Comparison of ENCODE assay signal across 16 mouse cellular contexts in genomic region chr5:76837018-76837417, GRCm38 (mm10).
DNase-seq lines count a peak whose midpoint lies in the region; ATAC-seq and TF ChIP-seq lines count a peak whose summit lies in the region.
"Had no signal": no experiment of that assay in that cellular context is flagged by ENCODE, and none has a peak within 500 bp of the region (broad histone marks: within the 10 kb centered on the region; RNA-seq: fewer than 3 reads in every experiment).

No protein-coding gene starts in this region.

- no peak overlapping the region for H3K9ac ChIP-seq in embryonic facial prominence, embryonic 13.5 days
- no peak overlapping the region for H3K9ac ChIP-seq in neural tube, embryonic 15.5 days (replicated peaks)

- no peak for ATAC-seq in embryonic facial prominence, embryonic 13.5 days (ENCODE audit: insufficient number of reproducible peaks, insufficient read depth, low FRiP score, low TSS enrichment, low read depth)
- ATAC-seq in neural tube, embryonic 15.5 days (ENCODE audit: low FRiP score) = peak; percentile 37; the same call in 1 of the 2 replicates
- ATAC-seq: CD4-positive, CD25-positive, alpha-beta regulatory T cell, adult 4 months; hindbrain, postnatal 0 days had no signal

- H3K36me3 ChIP-seq in embryonic facial prominence, embryonic 13.5 days = no peaks in the 10 kb centered on the region
- H3K36me3 ChIP-seq in embryonic facial prominence, embryonic 10.5 days (replicated peaks) = peaks cover 16% of the 10 kb centered on the region; the same call in 1 of the 2 replicates
- H3K36me3 ChIP-seq in neural tube, embryonic 15.5 days = no peaks in the 10 kb centered on the region

- no peak for TF ChIP-seq CTCF in left cerebral cortex, adult 2 months (IDR thresholded peaks at IDR 0.05)

- 0 out of 2 replicates have a peak overlapping the region, but pooled peaks have one; percentile 7 for H3K4me2 ChIP-seq in embryonic facial prominence, embryonic 13.5 days
- H3K4me2 ChIP-seq in neural tube, embryonic 15.5 days = no peak overlapping the region

- no peak overlapping the region for H3K4me3 ChIP-seq in embryonic facial prominence, embryonic 13.5 days
- no peak overlapping the region for H3K4me3 ChIP-seq in embryonic facial prominence, embryonic 10.5 days
- H3K4me3 ChIP-seq in left cerebral cortex, adult 2 months = peak overlapping the region; percentile 23; the same call in 1 of the 2 replicates
- no peak overlapping the region for H3K4me3 ChIP-seq in neural tube, embryonic 15.5 days (replicated peaks)
- H3K4me3 ChIP-seq: gastrocnemius, adult 2 months had no signal

- no peak overlapping the region for H3K27ac ChIP-seq in embryonic facial prominence, embryonic 13.5 days
- H3K27ac ChIP-seq in embryonic facial prominence, embryonic 10.5 days (replicated peaks) = no peak overlapping the region
- H3K27ac ChIP-seq in left cerebral cortex, adult 2 months = no peak overlapping the region
- H3K27ac ChIP-seq in neural tube, embryonic 15.5 days (replicated peaks) = peak overlapping the region; percentile 48; the same call in 1 of the 2 replicates
- H3K27ac ChIP-seq: gastrocnemius, adult 2 months; hindbrain, postnatal 0 days; stomach, postnatal 0 days had no signal

- H3K27me3 ChIP-seq in embryonic facial prominence, embryonic 13.5 days = no peaks in the 10 kb centered on the region
- H3K27me3 ChIP-seq in embryonic facial prominence, embryonic 10.5 days (replicated peaks; ENCODE audit: low read depth, poor library complexity, severe bottlenecking) = no peaks in the 10 kb centered on the region
- no peaks in the 10 kb centered on the region for H3K27me3 ChIP-seq in neural tube, embryonic 15.5 days (replicated peaks)

- intact Hi-C loops in left cerebral cortex, adult 2 months (cut with DNase I) = no loop called here
- intact Hi-C loops in left cerebral cortex, postnatal 36 days (cut with DNase I) = loop anchor here (10.0 kb wide), 1 partner anchor 72 kb away; no protein-coding TSS in a partner anchor

- no peaks in the 10 kb centered on the region for H3K9me3 ChIP-seq in embryonic facial prominence, embryonic 13.5 days
- no peaks in the 10 kb centered on the region for H3K9me3 ChIP-seq in embryonic facial prominence, embryonic 10.5 days
- no peaks in the 10 kb centered on the region for H3K9me3 ChIP-seq in neural tube, embryonic 15.5 days (replicated peaks)

- 60% methylated on average over 5 of the region's 5 CpGs for WGBS in embryonic facial prominence, embryonic 13.5 days
- 60% methylated on average over 5 of the region's 5 CpGs for WGBS in embryonic facial prominence, embryonic 10.5 days
- WGBS in neural tube, embryonic 15.5 days = 62% methylated on average over 5 of the region's 5 CpGs

- DNase-seq in embryonic facial prominence, embryonic 10.5 days (ENCODE audit: low spot score) = no peak
- DNase-seq in left cerebral cortex, adult 2 months (ENCODE audit: extremely low spot score in 1 of 2, low spot score in 2 of 2) = no peak
- DNase-seq in left cerebral cortex, postnatal 36 days (ENCODE audit: low spot score in 2 of 2) = no peak
- peak; percentile 85 for DNase-seq in brain, adult 2 months (ENCODE audit: low read depth, low spot score)
- DNase-seq in B cell, adult 2 months = no peak
- DNase-seq in urinary bladder, postnatal 4 days (ENCODE audit: low spot score in 2 of 2) = no peak
- DNase-seq: cerebellum, adult 18-20 months; gastrocnemius, adult 2 months; kidney, postnatal 10 days; layer of hippocampus, postnatal 36 days; midbrain, embryonic 14.5 days had no signal

- H3K4me1 ChIP-seq in embryonic facial prominence, embryonic 13.5 days = peaks cover 4% of the 10 kb centered on the region; the same call in 1 of the 2 replicates
- H3K4me1 ChIP-seq in embryonic facial prominence, embryonic 10.5 days = peaks cover 8% of the 10 kb centered on the region
- H3K4me1 ChIP-seq in neural tube, embryonic 15.5 days = no peaks in the 10 kb centered on the region
